Mouse (Mus musculus): ENCODE measurements around the gene Tspan5. TPM values are rescaled to one million over a fixed set of nuclear protein-coding genes. Genes with fewer than 3 reads are reported as not detected.

The Tspan5 gene
- polyA plus RNA-seq, 1 experiment = 36.4 TPM

DNA sequence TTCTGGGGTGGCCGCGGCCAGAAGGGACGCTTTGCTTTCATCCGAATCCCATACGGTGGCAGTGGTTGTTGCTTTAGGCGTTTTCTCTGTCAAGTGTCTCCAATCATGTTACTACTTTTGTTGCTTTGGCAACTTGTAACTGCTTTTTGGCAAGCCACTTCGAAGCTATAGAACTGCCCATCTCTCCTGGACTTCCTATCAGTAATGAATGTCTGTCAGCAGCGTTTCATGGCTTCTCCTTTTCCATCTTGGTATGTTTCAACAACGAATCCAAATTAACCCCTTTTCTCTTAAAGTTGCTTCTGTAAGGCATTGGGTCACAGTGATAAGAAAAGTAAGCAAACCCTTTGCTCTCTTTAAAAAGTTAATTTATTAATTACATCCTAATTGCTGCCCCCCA is 7.7 kb downstream of the Tspan5 start:
- Histone ChIP-seq H3K4me3 (ENCODE audit: low read depth, low read length) (no peak overlapping the region), H3K27me3 (ENCODE audit: control insufficient read depth, insufficient read depth, low read length) (no peaks in the 10 kb centered on the region), H3K4me1 (ENCODE audit: control insufficient read depth, insufficient read depth, insufficient read length, low read length) (peaks cover 3% of the 10 kb centered on the region; the same call in 1 of the 2 replicates), H3K36me3 (ENCODE audit: control insufficient read depth, insufficient read depth, low read length) (no peaks in the 10 kb centered on the region), H3K27ac (ENCODE audit: insufficient read depth, low read depth, low read length) (no peak overlapping the region)
- TF ChIP-seq POLR2A (IDR thresholded peaks at IDR 0.05; ENCODE audit: low read depth, low read length) = no peak
- no peak for TF ChIP-seq CTCF (IDR thresholded peaks at IDR 0.05; ENCODE audit: extremely low read depth, insufficient read length, insufficient replicate concordance, low read depth, low read length)
- 70% methylated on average over 9 of the region's 9 CpGs for WGBS

DNA sequence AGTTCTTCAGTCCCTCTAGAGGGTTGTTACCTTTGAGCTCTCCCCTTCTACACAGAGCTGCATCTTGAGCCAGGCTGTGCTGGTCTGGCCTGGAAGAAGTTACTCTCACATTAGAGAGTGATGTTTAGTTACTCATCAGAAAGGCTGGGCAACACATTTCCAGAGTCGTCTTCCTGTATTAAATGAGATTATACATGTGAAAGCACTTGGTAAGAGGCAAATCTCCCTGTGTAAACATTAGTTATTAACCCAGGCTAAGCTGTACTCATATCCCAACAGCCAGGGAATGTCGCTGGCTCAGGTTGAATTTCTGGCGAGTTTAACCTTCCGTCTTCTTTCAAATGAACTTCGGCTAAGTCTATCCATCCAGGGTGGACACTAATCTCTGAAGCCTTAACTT is 9.3 kb downstream of the Tspan5 start:
- WGBS = 47% methylated on average over 5 of the region's 5 CpGs
- TF ChIP-seq CTCF (IDR thresholded peaks at IDR 0.05; ENCODE audit: extremely low read depth, insufficient read length, insufficient replicate concordance, low read depth, low read length) (no peak), POLR2A (IDR thresholded peaks at IDR 0.05; ENCODE audit: low read depth, low read length) (no peak)
- H3K27ac ChIP-seq (ENCODE audit: insufficient read depth, low read depth, low read length) = no peak overlapping the region

DNA sequence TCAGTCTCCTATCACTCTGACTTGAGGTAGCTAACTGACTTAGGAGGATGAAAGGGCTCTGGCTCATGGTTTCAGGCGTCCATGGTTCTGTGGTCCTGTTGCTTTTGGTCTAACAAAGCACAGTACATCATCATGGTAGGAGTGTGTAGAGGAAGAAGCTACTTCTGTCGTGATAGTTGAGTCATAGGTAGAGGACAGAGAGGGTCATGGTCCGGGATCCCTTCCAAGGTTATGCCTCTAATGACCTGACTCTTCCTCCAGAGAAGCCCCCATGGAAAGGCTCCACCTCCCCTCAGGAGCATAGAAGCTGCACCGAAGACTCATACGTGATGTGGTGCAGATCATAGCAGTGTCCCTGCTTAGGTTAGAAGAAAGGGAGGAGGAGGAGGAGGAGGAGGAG is 10.1 kb downstream of the Tspan5 start:
- 66% methylated on average over 5 of the region's 5 CpGs for WGBS
- H3K27ac ChIP-seq (ENCODE audit: insufficient read depth, low read depth, low read length) = no peak overlapping the region
- H3K36me3 ChIP-seq (ENCODE audit: control insufficient read depth, insufficient read depth, low read length) = no peaks in the 10 kb centered on the region
- peaks cover 3% of the 10 kb centered on the region; the same call in 1 of the 2 replicates for H3K4me1 ChIP-seq (ENCODE audit: control insufficient read depth, insufficient read depth, insufficient read length, low read length)
- H3K27me3 ChIP-seq (ENCODE audit: control insufficient read depth, insufficient read depth, low read length) = no peaks in the 10 kb centered on the region
- no peak for TF ChIP-seq CTCF (IDR thresholded peaks at IDR 0.05; ENCODE audit: extremely low read depth, insufficient read length, insufficient replicate concordance, low read depth, low read length)
- TF ChIP-seq POLR2A (IDR thresholded peaks at IDR 0.05; ENCODE audit: low read depth, low read length) = no peak
- no peak overlapping the region for H3K4me3 ChIP-seq (ENCODE audit: low read depth, low read length)

More for the DNA sequence above, 9.3 kb downstream of the Tspan5 start:
- peaks cover 3% of the 10 kb centered on the region; the same call in 1 of the 2 replicates for H3K4me1 ChIP-seq (ENCODE audit: control insufficient read depth, insufficient read depth, insufficient read length, low read length)
- H3K36me3 ChIP-seq (ENCODE audit: control insufficient read depth, insufficient read depth, low read length) = no peaks in the 10 kb centered on the region
- no peaks in the 10 kb centered on the region for H3K27me3 ChIP-seq (ENCODE audit: control insufficient read depth, insufficient read depth, low read length)
- no peak overlapping the region for H3K4me3 ChIP-seq (ENCODE audit: low read depth, low read length)

DNA sequence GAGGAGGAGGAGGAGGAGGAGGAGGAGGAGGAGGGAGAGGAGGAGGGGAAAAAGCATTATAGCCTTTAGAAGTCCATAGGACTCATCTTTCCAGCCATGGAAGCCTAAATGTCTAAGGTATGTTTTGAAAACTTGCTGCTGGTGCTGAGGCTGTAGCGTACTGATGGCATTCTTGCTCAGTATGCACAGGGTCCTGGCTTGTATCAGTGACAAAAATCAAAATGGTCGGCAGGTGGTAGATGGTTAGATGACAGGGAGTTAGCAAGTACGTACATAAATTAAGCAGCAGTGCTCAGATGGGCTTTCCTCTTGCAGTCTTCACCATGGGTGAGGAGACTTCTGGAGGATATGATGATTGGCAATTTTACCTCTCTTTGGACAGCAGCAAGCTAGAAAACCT is 10.8 kb downstream of the Tspan5 start:
- no peak overlapping the region for H3K27ac ChIP-seq (ENCODE audit: insufficient read depth, low read depth, low read length)
- no peaks in the 10 kb centered on the region for H3K36me3 ChIP-seq (ENCODE audit: control insufficient read depth, insufficient read depth, low read length)
- TF ChIP-seq CTCF (IDR thresholded peaks at IDR 0.05; ENCODE audit: extremely low read depth, insufficient read length, insufficient replicate concordance, low read depth, low read length) = no peak
- TF ChIP-seq POLR2A (IDR thresholded peaks at IDR 0.05; ENCODE audit: low read depth, low read length) = no peak
- 62% methylated on average over 3 of the region's 3 CpGs for WGBS
- peaks cover 3% of the 10 kb centered on the region; the same call in 1 of the 2 replicates for H3K4me1 ChIP-seq (ENCODE audit: control insufficient read depth, insufficient read depth, insufficient read length, low read length)
- H3K4me3 ChIP-seq (ENCODE audit: low read depth, low read length) = no peak overlapping the region
- H3K27me3 ChIP-seq (ENCODE audit: control insufficient read depth, insufficient read depth, low read length) = no peaks in the 10 kb centered on the region

DNA sequence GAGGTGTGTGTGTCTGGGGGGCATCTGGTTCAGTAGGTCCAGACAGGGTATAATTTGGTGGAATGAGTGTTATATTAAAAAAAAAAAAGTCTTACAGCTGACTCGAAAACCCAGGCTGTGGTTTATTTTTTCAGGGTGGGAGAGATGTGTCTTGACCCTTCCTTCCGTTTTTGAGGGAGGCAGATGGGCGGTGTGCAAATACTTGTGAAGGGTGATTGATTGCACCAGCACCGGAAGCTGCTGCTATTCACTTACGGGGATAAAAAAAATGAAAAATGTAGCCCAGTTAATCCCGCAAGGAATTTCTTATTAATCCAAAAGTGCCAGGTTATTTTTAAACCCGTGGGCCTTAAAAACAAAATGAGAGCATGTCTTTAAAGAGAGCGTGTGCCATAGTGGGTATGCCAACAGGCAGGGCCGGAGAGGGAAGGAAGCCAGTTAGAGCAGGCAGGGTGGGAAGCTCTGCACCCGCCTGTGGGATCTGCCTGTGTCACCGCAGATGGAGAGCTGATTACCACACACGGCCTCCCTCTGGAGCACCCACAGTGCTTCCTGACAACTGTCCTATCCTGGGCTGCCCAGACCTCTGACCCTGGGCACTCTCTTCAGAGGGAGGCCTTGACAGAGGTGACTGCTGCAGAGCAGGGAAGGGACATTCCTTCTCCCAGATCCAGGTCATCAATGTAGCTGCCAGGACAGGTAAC is 11.3 kb downstream of the Tspan5 start:
- no peak overlapping the region for H3K27ac ChIP-seq (ENCODE audit: insufficient read depth, low read depth, low read length)
- no peaks in the 10 kb centered on the region for H3K27me3 ChIP-seq (ENCODE audit: control insufficient read depth, insufficient read depth, low read length)
- TF ChIP-seq CTCF (IDR thresholded peaks at IDR 0.05; ENCODE audit: extremely low read depth, insufficient read length, insufficient replicate concordance, low read depth, low read length) (no peak), POLR2A (IDR thresholded peaks at IDR 0.05; ENCODE audit: low read depth, low read length) (no peak)
- H3K36me3 ChIP-seq (ENCODE audit: control insufficient read depth, insufficient read depth, low read length) = no peaks in the 10 kb centered on the region
- 29% methylated on average over 12 of the region's 12 CpGs for WGBS
- H3K4me3 ChIP-seq (ENCODE audit: low read depth, low read length) = no peak overlapping the region
- peaks cover 3% of the 10 kb centered on the region; the same call in 1 of the 2 replicates for H3K4me1 ChIP-seq (ENCODE audit: control insufficient read depth, insufficient read depth, insufficient read length, low read length)

DNA sequence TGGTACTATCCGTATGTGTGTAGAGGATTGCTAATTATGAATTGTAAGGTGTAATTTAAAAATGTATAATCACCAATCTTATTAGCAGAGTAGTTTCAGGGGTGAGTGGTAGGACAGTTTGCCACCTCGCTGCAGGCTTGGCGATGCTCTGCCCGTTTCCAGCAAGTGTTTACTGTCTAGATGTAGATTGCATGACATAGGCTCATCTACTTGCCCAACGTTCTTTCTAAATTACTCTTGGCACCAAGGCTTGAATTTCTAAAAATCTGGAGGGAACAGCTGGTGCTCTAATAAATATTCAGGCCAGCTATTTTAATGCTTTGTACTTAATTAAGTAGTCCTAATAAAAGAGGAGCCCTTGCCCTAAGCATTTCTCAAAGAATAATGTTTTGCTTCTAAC is 12.3 kb downstream of the Tspan5 start:
- Histone ChIP-seq H3K27me3 (ENCODE audit: control insufficient read depth, insufficient read depth, low read length) (no peaks in the 10 kb centered on the region), H3K27ac (ENCODE audit: insufficient read depth, low read depth, low read length) (no peak overlapping the region), H3K4me1 (ENCODE audit: control insufficient read depth, insufficient read depth, insufficient read length, low read length) (peaks cover 3% of the 10 kb centered on the region; the same call in 1 of the 2 replicates), H3K4me3 (ENCODE audit: low read depth, low read length) (no peak overlapping the region), H3K36me3 (ENCODE audit: control insufficient read depth, insufficient read depth, low read length) (no peaks in the 10 kb centered on the region)
- 77% methylated on average over 5 of the region's 5 CpGs for WGBS
- TF ChIP-seq CTCF (IDR thresholded peaks at IDR 0.05; ENCODE audit: extremely low read depth, insufficient read length, insufficient replicate concordance, low read depth, low read length) = no peak
- no peak for TF ChIP-seq POLR2A (IDR thresholded peaks at IDR 0.05; ENCODE audit: low read depth, low read length)

DNA sequence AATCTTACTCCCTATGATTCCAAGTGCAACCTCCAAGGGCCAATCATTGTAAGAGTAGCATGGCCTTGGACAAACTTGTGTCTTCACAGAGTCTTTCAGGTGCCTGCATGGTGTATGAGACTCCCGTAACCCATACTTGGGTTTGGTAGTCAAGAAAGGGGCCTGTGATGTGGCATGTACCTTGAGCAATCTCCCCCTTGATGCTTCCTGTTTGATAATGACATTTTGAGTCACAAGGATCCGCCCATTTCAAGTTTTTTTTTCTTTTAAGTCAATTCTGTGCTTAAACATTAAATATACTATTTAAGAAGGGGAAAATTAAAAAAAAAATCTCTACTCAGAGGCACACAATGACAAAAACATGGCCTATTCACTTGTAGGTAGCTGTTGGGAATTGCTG is 15.3 kb downstream of the Tspan5 start:
- H3K27me3 ChIP-seq (ENCODE audit: control insufficient read depth, insufficient read depth, low read length) = no peaks in the 10 kb centered on the region
- H3K4me1 ChIP-seq (ENCODE audit: control insufficient read depth, insufficient read depth, insufficient read length, low read length) = peaks cover 3% of the 10 kb centered on the region; the same call in 1 of the 2 replicates
- 89% methylated on average over 2 of the region's 2 CpGs for WGBS
- no peaks in the 10 kb centered on the region for H3K36me3 ChIP-seq (ENCODE audit: control insufficient read depth, insufficient read depth, low read length)
- H3K27ac ChIP-seq (ENCODE audit: insufficient read depth, low read depth, low read length) = no peak overlapping the region
- no peak overlapping the region for H3K4me3 ChIP-seq (ENCODE audit: low read depth, low read length)
- TF ChIP-seq POLR2A (IDR thresholded peaks at IDR 0.05; ENCODE audit: low read depth, low read length) (no peak), CTCF (IDR thresholded peaks at IDR 0.05; ENCODE audit: extremely low read depth, insufficient read length, insufficient replicate concordance, low read depth, low read length) (no peak)
